Mouse (Mus musculus) neural tube, embryonic 11.5 days (tissue): ENCODE data around the gene Abca7. TPM values are rescaled to one million over a fixed set of nuclear protein-coding genes. Genes with fewer than 3 reads are reported as not detected.

Source experiments
- ATAC-seq: fragments of 200-750 bp; cut with Nextera tagmentation; 2 replicates; pipeline ENCODE4 v1.8.0; 2017; ENCODE audit warnings: moderate number of reproducible peaks, mild to moderate bottlenecking, moderate TSS enrichment, moderate library complexity; ENCODE audit not compliant: insufficient read depth, low FRiP score, low TSS enrichment
- DNase-seq: peaks from one replicate; pipeline ENCODE4 v3.0.0-alpha.2; 2015; ENCODE audit warnings: low spot score
- H3K27ac ChIP-seq: fragments of 300-500 bp; sonication (generic); 2 replicates; pipeline ENCODE4 v1.5.1; 2014; ENCODE audit warnings: low read depth, mild to moderate bottlenecking, low read length
- H3K27me3 ChIP-seq: fragments of 300-500 bp; sonication (generic); 2 replicates; pipeline ENCODE4 v1.6.1; 2014; ENCODE audit warnings: mild to moderate bottlenecking, low read length, mixed read lengths; ENCODE audit not compliant: control insufficient read depth, insufficient read depth
- H3K36me3 ChIP-seq: fragments of 300-500 bp; sonication (generic); 2 replicates; pipeline ENCODE4 v1.6.1; 2014; ENCODE audit warnings: mild to moderate bottlenecking, low read length, moderate library complexity, mixed read lengths; ENCODE audit not compliant: control insufficient read depth, insufficient read depth
- H3K4me1 ChIP-seq: fragments of 300-500 bp; sonication (generic); 2 replicates; pipeline ENCODE4 v1.6.1; 2014; ENCODE audit warnings: low read length, mixed read lengths; ENCODE audit not compliant: control insufficient read depth, insufficient read depth
- H3K4me2 ChIP-seq: fragments of 300-500 bp; sonication (generic); 2 replicates; pipeline ENCODE4 v1.6.1; 2014; ENCODE audit warnings: low read depth, mild to moderate bottlenecking, moderate library complexity
- H3K4me3 ChIP-seq: fragments of 300-500 bp; sonication (generic); 2 replicates; pipeline ENCODE4 v1.5.1; 2014; ENCODE audit warnings: low read depth, low read length
- H3K9ac ChIP-seq: fragments of 300-500 bp; sonication (generic); 2 replicates; pipeline ENCODE4 v1.6.1; 2014; ENCODE audit warnings: mild to moderate bottlenecking, low read length
- H3K9me3 ChIP-seq: fragments of 300-500 bp; sonication (generic); 2 replicates; pipeline ENCODE4 v1.6.1; 2016; ENCODE audit warnings: low read length; ENCODE audit not compliant: control insufficient read depth
- WGBS: fragments of 180-500 bp; shearing (Covaris S2); extraction: QIAGEN DNeasy Blood & Tissue Kit; methylation state at CpG from one replicate; pipeline ENCODE4 v1.1.7; 2014; 5-methylcytosine and 5-hydroxymethylcytosine counted together
- polyA plus RNA-seq: library from polyadenylated mRNA; unstranded; fragments of >200 nt; fragmentation: Nextera tagmentation; extraction: Ambion mirVana; gene quantifications from 2 replicates; pipeline ENCODE4 v1.2.1, GENCODE M21; 2014

Abca7 gene
- polyA plus RNA-seq, 1 experiment from 2014 or later = 7.0 TPM

GRCm38 (mm10) chr10:79994397-79995115 lies 1.7 kb upstream of the Abca7 start:
- Histone ChIP-seq H3K4me3 (no peak overlapping the region; the same call in 1 of the 2 replicates), H3K4me2 (no peak overlapping the region), H3K36me3 (no peaks in the 10 kb centered on the region; the same call in 1 of the 2 replicates), H3K9me3 (peaks cover 5% of the 10 kb centered on the region; the same call in 1 of the 2 replicates), H3K9ac (no peak overlapping the region), H3K4me1 (peaks cover 5% of the 10 kb centered on the region; the same call in 1 of the 2 replicates), H3K27me3 (peaks cover 7% of the 10 kb centered on the region), H3K27ac (no peak overlapping the region)
- ATAC-seq (no peak), DNase-seq (no peak)
- 88% methylated on average over 16 of the region's 16 CpGs for WGBS

DNA sequence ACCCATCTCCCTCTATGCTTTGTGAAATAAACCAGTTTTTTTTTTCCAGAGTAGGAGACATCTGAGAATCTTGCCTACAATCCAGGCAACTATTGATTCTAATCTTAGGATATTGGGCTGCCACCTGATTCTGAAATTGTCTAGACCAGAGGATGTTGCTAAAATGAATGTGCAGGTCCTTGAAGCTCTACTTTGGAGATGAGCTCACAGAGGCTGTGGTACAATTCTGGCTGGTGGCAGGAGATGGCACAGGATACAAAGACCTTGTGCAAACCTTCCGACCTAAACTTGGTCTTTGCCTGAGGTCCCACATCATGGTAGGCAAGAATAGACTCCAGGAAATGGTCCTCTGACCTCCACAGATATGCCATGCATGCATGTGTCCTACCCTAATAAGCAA lies 658 bp upstream of the Abca7 start:
- WGBS = 94% methylated on average over 1 of the region's 1 CpGs

DNA sequence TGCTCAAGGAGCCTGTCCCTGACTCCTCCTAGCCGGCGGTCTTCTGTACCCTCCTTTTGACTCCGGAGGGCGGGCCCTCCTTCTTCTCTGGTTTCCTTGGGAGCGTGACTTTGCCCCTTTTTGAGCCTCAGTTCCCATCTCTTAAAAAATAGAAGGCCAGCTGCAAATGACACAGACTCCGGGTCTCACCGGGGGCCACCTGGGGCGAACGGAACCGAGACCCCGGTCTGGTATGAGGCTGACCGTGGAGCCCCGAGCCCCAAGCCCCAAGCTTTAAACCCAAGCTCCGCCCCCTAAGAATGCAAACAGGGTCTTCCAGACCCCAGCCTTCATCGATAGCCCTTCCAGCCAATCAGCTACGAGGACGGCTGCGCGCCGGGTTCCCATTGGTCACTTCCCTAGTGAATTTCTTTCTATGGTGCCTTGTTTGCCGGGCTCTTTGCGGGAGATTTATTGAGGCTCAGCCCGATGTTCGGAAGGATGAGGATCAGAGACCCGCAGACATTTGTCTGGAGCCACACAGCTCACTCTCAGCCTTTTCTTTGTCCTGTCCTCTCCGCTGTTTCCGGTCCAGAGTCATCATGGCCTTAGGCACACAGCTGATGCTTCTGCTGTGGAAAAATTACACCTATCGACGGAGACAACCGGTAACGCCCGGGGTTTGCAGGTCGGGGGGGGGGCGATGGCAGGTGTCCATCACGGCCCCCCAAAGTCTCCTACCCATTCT lies 903 bp downstream of the Abca7 start:
- peak; percentile 81 for ATAC-seq
- peak; percentile 92 for DNase-seq
- H3K4me1 ChIP-seq = peaks cover 5% of the 10 kb centered on the region; the same call in 1 of the 2 replicates
- 0 out of 2 replicates have a peak, but pooled peaks cover 2% of the 10 kb centered on the region for H3K27me3 ChIP-seq
- WGBS = under 1% methylated on average over 35 of the region's 35 CpGs
- H3K9ac ChIP-seq = peak overlapping the region; percentile 5
- peak overlapping the region; percentile 23; the same call in 1 of the 2 replicates for H3K27ac ChIP-seq
- no peaks in the 10 kb centered on the region for H3K9me3 ChIP-seq
- peak overlapping the region; percentile 42 for H3K4me3 ChIP-seq
- H3K36me3 ChIP-seq = no peaks in the 10 kb centered on the region; the same call in 1 of the 2 replicates
- H3K4me2 ChIP-seq = peak overlapping the region; percentile 64

More for the DNA sequence above, 658 bp upstream of the Abca7 start:
- no peaks in the 10 kb centered on the region for H3K27me3 ChIP-seq
- H3K36me3 ChIP-seq = no peaks in the 10 kb centered on the region; the same call in 1 of the 2 replicates
- DNase-seq = no peak
- H3K4me2 ChIP-seq = no peak overlapping the region
- peaks cover 5% of the 10 kb centered on the region; the same call in 1 of the 2 replicates for H3K9me3 ChIP-seq
- peaks cover 5% of the 10 kb centered on the region; the same call in 1 of the 2 replicates for H3K4me1 ChIP-seq
- no peak overlapping the region for H3K4me3 ChIP-seq
- no peak overlapping the region for H3K27ac ChIP-seq
- no peak for ATAC-seq
- H3K9ac ChIP-seq = no peak overlapping the region

DNA sequence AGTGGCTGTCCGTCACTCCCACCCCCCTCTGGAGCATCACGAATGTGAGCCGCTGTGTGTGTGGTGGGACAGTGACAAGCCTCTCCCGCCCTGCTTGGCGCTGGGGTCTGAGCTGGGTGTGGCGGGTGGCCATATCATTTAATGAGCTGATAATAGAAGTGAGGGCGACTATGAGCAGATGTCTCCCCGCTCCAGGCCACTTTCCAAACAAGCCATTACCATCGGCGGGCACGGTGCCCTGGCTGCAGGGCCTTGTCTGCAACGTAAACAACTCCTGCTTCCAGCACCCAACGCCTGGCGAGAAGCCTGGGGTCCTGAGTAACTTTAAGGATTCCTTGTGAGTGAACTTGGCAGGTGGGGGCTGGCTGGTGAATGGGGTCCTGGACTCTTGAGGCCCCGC lies 1.5 kb downstream of the Abca7 start:
- H3K4me3 ChIP-seq = peak overlapping the region; percentile 42
- H3K36me3 ChIP-seq = no peaks in the 10 kb centered on the region; the same call in 1 of the 2 replicates
- H3K27me3 ChIP-seq = 0 out of 2 replicates have a peak, but pooled peaks cover 2% of the 10 kb centered on the region
- DNase-seq (no peak), ATAC-seq (peak; percentile 14)
- peak overlapping the region; percentile 64 for H3K4me2 ChIP-seq
- H3K4me1 ChIP-seq = peaks cover 5% of the 10 kb centered on the region; the same call in 1 of the 2 replicates
- H3K27ac ChIP-seq = 0 out of 2 replicates have a peak overlapping the region, but pooled peaks have one; percentile 14
- 6% methylated on average over 15 of the region's 15 CpGs for WGBS
- no peaks in the 10 kb centered on the region for H3K9me3 ChIP-seq
- H3K9ac ChIP-seq = peak overlapping the region; percentile 45

DNA sequence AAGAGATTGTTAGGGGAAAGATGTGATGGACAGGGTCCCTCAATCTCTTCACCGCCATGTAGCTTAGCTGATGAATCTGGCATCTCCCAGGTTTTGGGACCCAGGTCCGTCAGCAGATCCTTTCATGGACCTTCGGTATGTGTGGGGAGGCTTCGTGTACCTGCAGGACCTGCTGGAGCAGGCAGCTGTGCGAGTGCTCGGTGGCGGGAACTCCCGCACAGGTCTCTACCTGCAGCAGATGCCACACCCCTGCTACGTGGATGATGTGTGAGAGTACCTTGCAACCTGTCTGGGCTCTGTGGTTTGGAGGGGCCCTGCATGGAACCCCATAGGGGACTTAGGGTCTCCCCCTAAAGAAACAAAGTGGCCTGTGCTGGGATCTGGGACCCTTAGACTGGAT lies 5.7 kb downstream of the Abca7 start:
- DNase-seq = no peak
- no peak for ATAC-seq
- Histone ChIP-seq H3K36me3 (no peaks in the 10 kb centered on the region), H3K27me3 (peaks cover 8% of the 10 kb centered on the region; the same call in 1 of the 2 replicates), H3K9ac (no peak overlapping the region), H3K9me3 (no peaks in the 10 kb centered on the region), H3K27ac (no peak overlapping the region), H3K4me1 (peaks cover 5% of the 10 kb centered on the region; the same call in 1 of the 2 replicates), H3K4me2 (no peak overlapping the region), H3K4me3 (no peak overlapping the region)
- 77% methylated on average over 9 of the region's 9 CpGs for WGBS

DNA sequence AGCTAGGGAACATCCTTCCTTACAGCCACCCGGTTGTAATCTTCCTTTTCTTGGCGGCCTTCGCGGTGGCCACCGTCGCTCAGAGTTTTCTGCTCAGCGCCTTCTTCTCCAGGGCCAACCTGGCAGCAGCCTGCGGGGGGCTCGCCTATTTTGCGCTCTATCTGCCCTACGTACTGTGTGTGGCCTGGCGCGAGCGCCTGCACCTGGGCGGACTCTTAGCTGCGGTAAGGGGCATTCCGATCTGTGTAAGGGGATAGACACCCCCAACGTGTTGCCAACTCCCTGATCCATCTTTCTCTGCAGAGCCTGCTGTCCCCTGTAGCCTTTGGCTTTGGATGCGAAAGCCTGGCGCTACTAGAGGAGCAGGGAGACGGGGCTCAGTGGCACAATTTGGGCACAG lies 6.5 kb downstream of the Abca7 start:
- H3K27ac ChIP-seq = no peak overlapping the region
- 26% methylated on average over 21 of the region's 21 CpGs for WGBS
- no peak overlapping the region for H3K9ac ChIP-seq
- no peak overlapping the region for H3K4me3 ChIP-seq
- DNase-seq = no peak
- no peaks in the 10 kb centered on the region for H3K36me3 ChIP-seq
- H3K4me2 ChIP-seq = no peak overlapping the region
- ATAC-seq = no peak
- peaks cover 2% of the 10 kb centered on the region; the same call in 1 of the 2 replicates for H3K4me1 ChIP-seq
- peaks cover 8% of the 10 kb centered on the region; the same call in 1 of the 2 replicates for H3K27me3 ChIP-seq
- no peaks in the 10 kb centered on the region for H3K9me3 ChIP-seq

DNA sequence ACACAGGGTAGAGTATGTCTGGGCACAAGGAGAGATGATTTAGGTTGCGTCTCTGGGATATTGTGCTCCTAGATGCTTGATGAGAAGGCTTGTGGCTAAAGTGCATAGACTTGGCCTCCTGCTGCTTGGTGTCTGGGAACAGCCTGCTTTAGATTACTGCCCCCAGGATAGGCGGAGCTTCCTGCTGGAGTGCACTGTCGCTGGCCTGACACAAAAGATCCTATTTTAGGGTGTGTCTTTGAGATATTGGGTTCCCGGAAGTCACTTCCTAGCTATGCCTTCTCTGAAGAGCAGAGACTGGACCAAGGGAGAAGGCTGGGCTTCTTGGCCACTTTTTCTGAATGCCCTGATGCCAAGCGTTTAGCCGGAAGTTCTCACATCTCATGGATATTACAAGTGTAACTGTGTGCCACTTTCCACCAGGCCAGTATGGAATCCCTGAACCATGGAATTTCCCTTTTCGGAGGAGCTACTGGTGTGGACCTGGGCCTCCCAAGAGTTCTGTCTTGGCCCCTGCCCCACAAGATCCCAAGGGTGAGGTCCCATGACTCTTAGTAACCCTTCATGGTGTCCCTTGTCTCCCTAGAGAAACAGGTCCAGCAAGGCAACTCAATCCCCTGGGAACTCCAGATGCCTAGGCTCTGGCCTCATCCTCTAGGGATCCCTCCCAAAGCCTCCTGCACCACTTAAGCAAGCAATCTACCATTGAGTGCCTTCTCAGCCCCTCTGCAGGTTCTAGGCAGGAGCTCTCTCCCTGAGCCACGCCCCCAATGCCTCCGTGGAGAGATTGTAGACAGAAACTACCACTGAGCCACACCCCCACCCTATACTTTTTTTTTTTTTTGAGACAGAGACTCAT lies 7.3 kb downstream of the Abca7 start:
- Histone ChIP-seq H3K27me3 (peaks cover 8% of the 10 kb centered on the region; the same call in 1 of the 2 replicates), H3K4me2 (no peak overlapping the region), H3K9me3 (no peaks in the 10 kb centered on the region), H3K27ac (no peak overlapping the region), H3K9ac (no peak overlapping the region), H3K4me1 (no peaks in the 10 kb centered on the region), H3K4me3 (no peak overlapping the region), H3K36me3 (no peaks in the 10 kb centered on the region)
- DNase-seq (no peak), ATAC-seq (no peak)
- 58% methylated on average over 9 of the region's 9 CpGs for WGBS

- Histone ChIP-seq H3K4me3 (no peak overlapping the region), H3K27ac (no peak overlapping the region), H3K4me2 (no peak overlapping the region), H3K9ac (no peak overlapping the region), H3K27me3 (peaks cover 8% of the 10 kb centered on the region; the same call in 1 of the 2 replicates), H3K36me3 (no peaks in the 10 kb centered on the region), H3K9me3 (no peaks in the 10 kb centered on the region), H3K4me1 (no peaks in the 10 kb centered on the region)
- WGBS = 92% methylated on average over 8 of the region's 8 CpGs
- ATAC-seq (no peak), DNase-seq (no peak)
Measured at GRCm38 (mm10) chr10:80004233-80004705, 8.0 kb downstream of the Abca7 start.
